Comparison of ENCODE assay signal across 8 mouse cellular contexts in genomic region chr19:8880311-8881033, GRCm38 (mm10). TPM values are rescaled to one million over a fixed set of nuclear protein-coding genes. Genes with fewer than 3 reads are reported as not detected.
A peak's percentile ranks its signal among the peaks of the same experiment; 100 is the strongest.
DNase-seq lines count a peak whose midpoint lies in the region; ATAC-seq lines count a peak whose summit lies in the region.

TSS of gene Uqcc3 (minus strand) at chr19:8880923.

- H3K36me3 ChIP-seq in embryonic facial prominence, embryonic 11.5 days (replicated peaks; ENCODE audit: control insufficient read depth, insufficient read depth, low read depth, low read length) = peaks cover under 1% of the 10 kb centered on the region
- H3K36me3 ChIP-seq in midbrain, embryonic 11.5 days (ENCODE audit: control insufficient read depth, insufficient read depth, low read length) = no peaks in the 10 kb centered on the region

- H3K4me3 ChIP-seq in embryonic facial prominence, embryonic 11.5 days (ENCODE audit: low read depth, low read length) = peak within 1 kb of the TSS; percentile 82
- peak within 1 kb of the TSS; percentile 73 for H3K4me3 ChIP-seq in midbrain, embryonic 11.5 days (ENCODE audit: low read depth, low read length)

- under 1% methylated on average over 42 of the region's 42 CpGs for WGBS in embryonic facial prominence, embryonic 11.5 days
- under 1% methylated on average over 42 of the region's 42 CpGs for WGBS in midbrain, embryonic 11.5 days

- no peaks in the 10 kb centered on the region for H3K9me3 ChIP-seq in embryonic facial prominence, embryonic 11.5 days (replicated peaks; ENCODE audit: control insufficient read depth, low read length)
- no peaks in the 10 kb centered on the region for H3K9me3 ChIP-seq in midbrain, embryonic 11.5 days (ENCODE audit: control insufficient read depth, low read length)

- no peaks in the 10 kb centered on the region for H3K27me3 ChIP-seq in embryonic facial prominence, embryonic 11.5 days (ENCODE audit: control insufficient read depth, insufficient read depth, low read length)
- H3K27me3 ChIP-seq in midbrain, embryonic 11.5 days (ENCODE audit: control insufficient read depth, insufficient read depth, low read length) = no peaks in the 10 kb centered on the region

- H3K4me2 ChIP-seq in embryonic facial prominence, embryonic 11.5 days (ENCODE audit: low read depth, low read length) = peak within 1 kb of the TSS; percentile 81
- H3K4me2 ChIP-seq in midbrain, embryonic 11.5 days = peak within 1 kb of the TSS; percentile 87

- H3K9ac ChIP-seq in embryonic facial prominence, embryonic 11.5 days (replicated peaks; ENCODE audit: low read length) = peak within 1 kb of the TSS; percentile 91
- H3K9ac ChIP-seq in midbrain, embryonic 11.5 days (ENCODE audit: low read length) = peak within 1 kb of the TSS; percentile 87

- H3K4me1 ChIP-seq in embryonic facial prominence, embryonic 11.5 days (ENCODE audit: control insufficient read depth, insufficient read depth, low read length) = no peaks in the 10 kb centered on the region
- H3K4me1 ChIP-seq in midbrain, embryonic 11.5 days (ENCODE audit: control insufficient read depth, insufficient read depth, low read length) = peaks cover 7% of the 10 kb centered on the region; the same call in 1 of the 2 replicates

- intact Hi-C loops in left cerebral cortex, postnatal 4 days (cut with DNase I) = no loop called here

- peak; percentile 88 for DNase-seq in adrenal gland, postnatal 25 days
- peak; percentile 92 for DNase-seq in embryonic facial prominence, embryonic 11.5 days (ENCODE audit: low spot score)
- DNase-seq in kidney, adult 11 months = peak; percentile 91
- DNase-seq in left cerebral cortex, postnatal 4 days = peak; percentile 89
- DNase-seq in midbrain, embryonic 11.5 days (ENCODE audit: low spot score, missing footprints) = peak; percentile 97
- DNase-seq in right cerebral cortex, postnatal 4 days = peak; percentile 81
- DNase-seq in yolk sac, embryonic 10.5 days (ENCODE audit: low spot score) = peak; percentile 89

- ATAC-seq in embryonic facial prominence, embryonic 11.5 days (replicated peaks; ENCODE audit: insufficient number of reproducible peaks, low FRiP score, low TSS enrichment, low read depth) = peak; percentile 98
- peak; percentile 94 for ATAC-seq in granulocyte monocyte progenitor cell, adult 5-6 weeks (replicated peaks; ENCODE audit: poor library complexity, severe bottlenecking)
- peak; percentile 98 for ATAC-seq in midbrain, embryonic 11.5 days (ENCODE audit: low FRiP score)

- peak within 1 kb of the TSS; percentile 52 for H3K27ac ChIP-seq in embryonic facial prominence, embryonic 11.5 days (replicated peaks; ENCODE audit: low read depth, low read length)
- H3K27ac ChIP-seq in midbrain, embryonic 11.5 days (ENCODE audit: low read depth, low read length) = peak within 1 kb of the TSS; percentile 56

RNA-seq across cellular contexts. Expression of gene Uqcc3, which starts in this region (rescaled TPM):
- total RNA-seq in adrenal gland, postnatal 25 days (2021) = 70.0 and 72.2 TPM in 2 replicates
- 56.1 and 62.0 TPM in 2 replicates for polyA plus RNA-seq in embryonic facial prominence, embryonic 11.5 days (2014; fragmentation: Nextera tagmentation; extraction: Ambion mirVana)
- total RNA-seq in granulocyte monocyte progenitor cell, adult 5-6 weeks (2014; fragmentation: Nextera tagmentation) = 57.3 and 67.4 TPM in 2 replicates
- 66.9 and 100 TPM in 2 replicates for total RNA-seq in granulocyte monocyte progenitor cell, adult 5-6 weeks (2017)
- total RNA-seq in left cerebral cortex, postnatal 4 days (2021) = 10 to 100 TPM; 22.3 to 25.7 TPM
- polyA plus RNA-seq in midbrain, embryonic 11.5 days (2014; fragmentation: Nextera tagmentation; extraction: Ambion mirVana) = 54.6 and 59.1 TPM in 2 replicates

Comparison
In these comparisons a context has a peak if more than half of its experiments do, and no peak if none do; other contexts are left out.
1. Peak in every context shown above with its lines: DNase-seq, ATAC-seq, H3K4me3 ChIP-seq and H3K27ac ChIP-seq.